Mouse (Mus musculus) testis, adult 2 months (tissue): ENCODE measurements at regions not wholly inside any gene's neighbourhood (a gene's known extent, or its start where the extent isn't known, plus 50 kb on each side); places are given as distances from the start of the nearest gene placed in this dataset.

Experiments used
- CTCF ChIP-seq: fragments of 200-500 bp; IDR thresholded peaks from 2 replicates; pipeline ENCODE4 v1.5.1; 2012; ENCODE audit warnings: low read depth, mild to moderate bottlenecking, inconsistent platforms, low read length, moderate library complexity; ENCODE audit not compliant: control insufficient read depth, insufficient read depth, insufficient replicate concordance
- POLR2A ChIP-seq: fragments of 200-500 bp; IDR thresholded peaks from 2 replicates; pipeline ENCODE4 v1.6.1; 2012; ENCODE audit warnings: low read depth, mild to moderate bottlenecking, inconsistent platforms, low read length, moderate library complexity; ENCODE audit not compliant: control insufficient read depth

DNA sequence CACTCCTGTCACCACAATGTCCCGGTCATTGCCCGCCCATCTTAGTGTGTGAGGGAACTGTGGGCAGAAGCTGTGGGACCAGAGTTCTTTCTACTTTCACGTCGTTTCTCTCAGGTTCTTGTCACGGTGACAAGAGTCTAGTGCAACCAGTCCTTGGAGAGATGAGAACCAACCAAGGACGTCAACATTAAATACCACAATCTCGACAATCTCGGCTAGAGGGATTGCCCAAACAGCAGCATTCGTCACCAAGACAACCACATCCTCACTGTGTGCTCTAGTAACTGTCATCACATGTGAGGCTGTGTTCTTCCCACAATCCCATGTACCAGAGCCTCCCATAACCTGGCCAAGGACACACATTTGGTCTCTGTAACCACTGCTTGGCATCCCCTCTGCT is 129.9 kb downstream of the Psmg1 start:
- TF ChIP-seq CTCF (no peak), POLR2A (no peak)
